Comparison of ENCODE assay signal across 25 mouse cellular contexts in the genomic region with DNA sequence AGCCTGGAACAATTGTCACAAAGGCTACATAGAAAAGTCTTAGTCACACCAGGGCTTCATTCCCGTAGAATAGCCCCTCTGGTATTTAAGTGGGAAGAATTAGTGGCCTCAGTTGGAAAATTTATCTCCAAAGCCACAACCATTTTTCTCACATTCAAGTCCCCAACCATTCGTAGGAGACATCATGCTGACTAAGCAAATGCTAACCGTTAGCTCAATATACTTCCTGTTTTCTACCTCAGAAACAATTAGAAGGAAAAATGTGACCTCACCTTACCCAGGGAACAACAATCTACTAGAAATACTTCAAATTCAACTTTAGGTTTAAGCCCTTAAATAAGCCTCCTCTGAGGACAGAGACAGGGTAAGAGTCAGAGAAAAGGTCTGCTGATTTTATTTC.
DNase-seq lines count a peak whose midpoint lies in the region; ATAC-seq and TF ChIP-seq lines count a peak whose summit lies in the region.
"Had no signal": no experiment of that assay in that cellular context is flagged by ENCODE, and none has a peak within 500 bp of the region (broad histone marks: within the 10 kb centered on the region; RNA-seq: fewer than 3 reads in every experiment).

No protein-coding gene starts in this region.

- H3K9ac ChIP-seq in CH12.LX (ENCODE audit: insufficient read depth, low read depth): no peak overlapping the region
- no peak overlapping the region for H3K9ac ChIP-seq in MEL (ENCODE audit: control insufficient read depth, low read depth, low read length, poor library complexity, severe bottlenecking)
- no peak overlapping the region for H3K9ac ChIP-seq in kidney, embryonic 15.5 days
- H3K9ac ChIP-seq: embryonic facial prominence, embryonic 12.5 days; forebrain, embryonic 13.5 days; forebrain, embryonic 15.5 days; forebrain, postnatal 0 days had no signal

- in situ Hi-C loops in CH12.LX (cut with MboI; ENCODE audit: low pct_ligation_motif_present, low pct_unique_long_range_greater_than_20kb, low sequenced_read_pairs): no loop called here

- TF ChIP-seq CTCF in CH12.LX (conservative IDR thresholded peaks at IDR 0.05 in 1 of 2, IDR thresholded peaks at IDR 0.05 in 1 of 2; ENCODE audit: low read depth in 2 of 2, low read length in 2 of 2) (no peak), MEL (IDR thresholded peaks at IDR 0.05 in 2 of 3, conservative IDR thresholded peaks at IDR 0.05 in 1 of 3; ENCODE audit: control insufficient read depth in 1 of 3, insufficient read depth in 1 of 3, low read depth in 2 of 3, low read length in 3 of 3, poor library complexity in 1 of 3, severe bottlenecking in 1 of 3) (no peak)

- whole genome bisulfite sequencing in kidney, embryonic 15.5 days: 76% methylated on average over 3 of the region's 3 CpGs

- TF ChIP-seq POLR2A in CH12.LX (IDR thresholded peaks at IDR 0.05; ENCODE audit: low read depth, low read length) (no peak), MEL (IDR thresholded peaks at IDR 0.05; ENCODE audit: control insufficient read depth in 1 of 2, insufficient read depth in 1 of 2, low read depth in 1 of 2, low read length in 2 of 2, poor library complexity in 1 of 2) (no peak)

- H3K27ac ChIP-seq in CH12.LX (ENCODE audit: insufficient read depth, low read depth) (no peak overlapping the region), MEL (ENCODE audit: control insufficient read depth, low read depth, low read length) (peak overlapping the region; percentile 14; the same call in 1 of the 2 replicates)
- no peak overlapping the region for H3K27ac ChIP-seq in kidney, embryonic 15.5 days
- H3K27ac ChIP-seq: embryonic facial prominence, embryonic 10.5 days; embryonic facial prominence, embryonic 12.5 days; forebrain, embryonic 13.5 days; forebrain, embryonic 15.5 days had no signal

- H3K36me3 ChIP-seq in CH12.LX (replicated peaks in 1 of 2; ENCODE audit: control insufficient read depth in 1 of 2, insufficient read depth in 1 of 2, low read length in 1 of 2): peaks cover 0 to 50% of the 10 kb centered on the region in 2 experiments
- H3K36me3 ChIP-seq in MEL (ENCODE audit: control insufficient read depth in 1 of 2, insufficient read depth in 2 of 2, low read length in 2 of 2): peaks cover 0 to 11% of the 10 kb centered on the region in 2 experiments; a peak in 2 of 4 replicates
- no peaks in the 10 kb centered on the region for H3K36me3 ChIP-seq in splenic B cell, adult 2 months (ENCODE audit: control insufficient read depth, insufficient read depth, low read length, poor library complexity, severe bottlenecking)
- no peaks in the 10 kb centered on the region for H3K36me3 ChIP-seq in kidney, embryonic 15.5 days
- H3K36me3 ChIP-seq: embryonic facial prominence, embryonic 12.5 days; G1E had no signal

- no peak for TF ChIP-seq RAD21 in CH12.LX (IDR thresholded peaks at IDR 0.05; ENCODE audit: low read depth, low read length)
- TF ChIP-seq RAD21 in MEL (IDR thresholded peaks at IDR 0.05; ENCODE audit: low read depth, low read length): no peak

- ATAC-seq in common myeloid progenitor, adult 5-6 weeks (replicated peaks; ENCODE audit: low read depth, poor library complexity, severe bottlenecking): peak; percentile 56; the same call in 1 of the 2 replicates
- ATAC-seq in kidney, embryonic 15.5 days (replicated peaks; ENCODE audit: low FRiP score): no peak
- ATAC-seq: CD4-positive, CD25-positive, alpha-beta regulatory T cell, adult 4 months; forebrain, embryonic 13.5 days; forebrain, embryonic 15.5 days; forebrain, postnatal 0 days had no signal

- H3K4me2 ChIP-seq in CH12.LX (ENCODE audit: insufficient read depth, low read depth, poor library complexity, severe bottlenecking): no peak overlapping the region
- H3K4me2 ChIP-seq in kidney, embryonic 15.5 days: no peak overlapping the region
- H3K4me2 ChIP-seq: embryonic facial prominence, embryonic 12.5 days; forebrain, embryonic 13.5 days; forebrain, embryonic 15.5 days had no signal

- intact Hi-C loops in left cerebral cortex, postnatal 4 days (cut with DNase I): no loop called here

- H3K27me3 ChIP-seq in CH12.LX (replicated peaks): no peaks in the 10 kb centered on the region
- H3K27me3 ChIP-seq in MEL (ENCODE audit: control insufficient read depth in 1 of 2, insufficient read depth in 2 of 2, low read length in 2 of 2): no peaks in the 10 kb centered on the region
- H3K27me3 ChIP-seq in splenic B cell, adult 2 months (ENCODE audit: control insufficient read depth, insufficient read depth, low read length, poor library complexity, severe bottlenecking): no peaks in the 10 kb centered on the region
- H3K27me3 ChIP-seq in kidney, embryonic 15.5 days: no peaks in the 10 kb centered on the region
- H3K27me3 ChIP-seq: embryonic facial prominence, embryonic 12.5 days; forebrain, embryonic 13.5 days; forebrain, embryonic 15.5 days had no signal

- dilution Hi-C loops in CH12.LX (cut with MboI; ENCODE audit: extremely low pct_ligation_motif_present, extremely low pct_unique_long_range_greater_than_20kb, low sequenced_read_pairs): no loop called here

- no peak overlapping the region for H3K4me3 ChIP-seq in CH12.LX (replicated peaks in 1 of 3; ENCODE audit: low read depth in 2 of 3, low read length in 2 of 3, poor library complexity in 1 of 3)
- no peak overlapping the region for H3K4me3 ChIP-seq in MEL (ENCODE audit: control insufficient read depth in 1 of 2, insufficient read depth in 1 of 2, low read depth in 2 of 2, low read length in 2 of 2)
- H3K4me3 ChIP-seq in kidney, embryonic 15.5 days (replicated peaks): no peak overlapping the region
- H3K4me3 ChIP-seq: embryonic facial prominence, embryonic 10.5 days; embryonic facial prominence, embryonic 12.5 days; forebrain, embryonic 13.5 days; forebrain, embryonic 15.5 days had no signal

- DNase-seq in CH12.LX (ENCODE audit: extremely low read depth) (peak; percentile 5), MEL (ENCODE audit: low read depth, low spot score) (peak; percentile 77), liver (no peak), MN1 (ENCODE audit: low spot score) (no peak)
- DNase-seq in splenic B cell, adult 2 months (ENCODE audit: low read depth, low spot score): peak; percentile 18
- DNase-seq in left cerebral cortex, postnatal 4 days: no peak
- DNase-seq: adrenal gland, adult 2 months; adrenal gland, postnatal 10 days; adrenal gland, postnatal 25 days; B cell, adult 2 months; cerebellum, adult 11 months; cerebellum, adult 18-20 months; cerebellum, adult 8-10 months; cerebellum, adult 9-11 months; cerebellum, postnatal 14 days; cerebellum, postnatal 36 days; forebrain, postnatal 0 days had no signal

- H3K4me1 ChIP-seq in CH12.LX (ENCODE audit: control insufficient read depth in 1 of 2, insufficient read depth in 2 of 2): peaks cover 0 to 19% of the 10 kb centered on the region in 2 experiments; a peak in 2 of 4 replicates
- H3K4me1 ChIP-seq in MEL (ENCODE audit: control insufficient read depth in 1 of 2, insufficient read depth in 2 of 2, low read length in 2 of 2): peaks cover 9 to 11% of the 10 kb centered on the region in 2 experiments
- H3K4me1 ChIP-seq in kidney, embryonic 15.5 days: no peaks in the 10 kb centered on the region

- H3K9me3 ChIP-seq in CH12.LX (replicated peaks; ENCODE audit: low read length) (no peaks in the 10 kb centered on the region), MEL (replicated peaks; ENCODE audit: insufficient read depth, low read length) (no peaks in the 10 kb centered on the region)
- H3K9me3 ChIP-seq in kidney, embryonic 15.5 days (replicated peaks): no peaks in the 10 kb centered on the region
- H3K9me3 ChIP-seq: embryonic facial prominence, embryonic 10.5 days; embryonic facial prominence, embryonic 12.5 days; forebrain, embryonic 13.5 days; forebrain, embryonic 15.5 days; G1E had no signal

- H3K79me2 ChIP-seq in CH12.LX (replicated peaks; ENCODE audit: control insufficient read depth, extremely low read depth, insufficient read depth, poor library complexity, severe bottlenecking) (no peaks in the 10 kb centered on the region), MEL (ENCODE audit: control insufficient read depth, insufficient read depth, low read length, poor library complexity) (no peaks in the 10 kb centered on the region)

- TF ChIP-seq EP300 in CH12.LX (IDR thresholded peaks at IDR 0.05; ENCODE audit: low read length): no peak
- no peak for TF ChIP-seq EP300 in MEL (IDR thresholded peaks at IDR 0.05; ENCODE audit: low read depth in 1 of 2, low read length in 2 of 2)

TF ChIP-seq in CH12.LX, 34 proteins besides CTCF, POLR2A, EP300 and RAD21:
- no peak for TF ChIP-seq TCF12 (IDR thresholded peaks at IDR 0.05; ENCODE audit: low read depth, low read length)
- no peak for TF ChIP-seq USF1 (IDR thresholded peaks at IDR 0.05; ENCODE audit: low read depth, low read length)
- TF ChIP-seq ZC3H11A (IDR thresholded peaks at IDR 0.05; ENCODE audit: low read depth, low read length): no peak
- TF ChIP-seq JUND (conservative IDR thresholded peaks at IDR 0.05; ENCODE audit: low read depth, low read length): no peak
- no peak for TF ChIP-seq ZKSCAN1 (IDR thresholded peaks at IDR 0.05; ENCODE audit: borderline replicate concordance, low read depth, low read length)
- TF ChIP-seq SIN3A (IDR thresholded peaks at IDR 0.05; ENCODE audit: low read length): no peak
- TF ChIP-seq MAFK (IDR thresholded peaks at IDR 0.05; ENCODE audit: insufficient replicate concordance, low read length): peak; percentile 87

TF ChIP-seq in MEL, 35 proteins besides CTCF, POLR2A, EP300 and RAD21:
- TF ChIP-seq ELF1 (IDR thresholded peaks at IDR 0.05; ENCODE audit: low read depth, low read length): no peak
- no peak for TF ChIP-seq NELFE (IDR thresholded peaks at IDR 0.05; ENCODE audit: low read depth, low read length)
- no peak for TF ChIP-seq MEF2A (IDR thresholded peaks at IDR 0.05; ENCODE audit: extremely low read depth, insufficient replicate concordance, low read depth, low read length, poor library complexity, severe bottlenecking)
- peak; percentile 98 for TF ChIP-seq MAFK (IDR thresholded peaks at IDR 0.05; ENCODE audit: borderline replicate concordance, low read depth, low read length)
- TF ChIP-seq HCFC1 (IDR thresholded peaks at IDR 0.05; ENCODE audit: low read depth, low read length): no peak
- no peak for TF ChIP-seq ZNF384 (IDR thresholded peaks at IDR 0.05; ENCODE audit: low read depth, low read length)
- TF ChIP-seq TCF12 (IDR thresholded peaks at IDR 0.05; ENCODE audit: low read depth, low read length): no peak
- TF ChIP-seq TAL1 (IDR thresholded peaks at IDR 0.05; ENCODE audit: low read length): no peak
- no peak for TF ChIP-seq ZKSCAN1 (IDR thresholded peaks at IDR 0.05; ENCODE audit: low read depth, low read length)

Comparison
In these comparisons a context has a peak if more than half of its experiments do, and no peak if none do; other contexts are left out.
1. DNase-seq: peak in CH12.LX (single experiment), MEL (single experiment) and splenic B cell, adult 2 months (single experiment); none in liver (single experiment), left cerebral cortex, postnatal 4 days (single experiment) and MN1 (single experiment).
2. Of the 35 proteins assayed by ChIP-seq in both MEL and CH12.LX: peak only in MEL: none; only in CH12.LX: none; in both: MAFK; in neither: 34.